Mouse (Mus musculus): ENCODE results near the gene Pif1. TPM values are rescaled to one million over a fixed set of nuclear protein-coding genes. Genes with fewer than 3 reads are reported as not detected.

Pif1 gene
- polyA plus RNA-seq, 1 experiment from 2014 or later = 16.1 TPM

DNA sequence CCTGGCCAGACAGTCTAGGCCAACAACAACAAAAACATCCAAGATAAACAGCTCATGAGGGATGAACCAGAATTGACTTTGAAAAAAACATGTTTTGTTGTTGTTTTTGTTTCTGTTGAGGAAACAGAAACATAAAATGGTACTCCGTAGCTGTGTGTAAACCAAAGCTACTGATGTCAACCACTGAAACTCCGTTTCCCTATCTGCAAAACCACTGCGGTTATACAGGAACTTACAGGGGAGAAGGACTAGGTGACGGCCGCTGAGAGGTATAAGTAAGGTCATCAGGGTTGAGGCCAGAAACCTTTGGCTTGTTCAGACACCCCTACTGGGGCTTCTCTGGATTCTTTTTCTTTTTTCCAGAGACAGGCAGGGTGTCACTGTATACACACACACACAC is 35.9 kb downstream of the Pif1 start:
- Histone ChIP-seq H3K4me1 (replicated peaks; ENCODE audit: control insufficient read depth, insufficient read depth, low read length) (no peaks in the 10 kb centered on the region), H3K9me3 (ENCODE audit: control insufficient read depth, low read length) (no peaks in the 10 kb centered on the region), H3K36me3 (ENCODE audit: control insufficient read depth, insufficient read depth, low read length) (no peaks in the 10 kb centered on the region), H3K9ac (ENCODE audit: low read length) (no peak overlapping the region), H3K4me3 (ENCODE audit: low read length) (no peak overlapping the region), H3K27ac (ENCODE audit: low read length) (no peak overlapping the region), H3K27me3 (ENCODE audit: control insufficient read depth, insufficient read depth, low read depth, low read length) (peaks cover 7% of the 10 kb centered on the region; the same call in 1 of the 2 replicates), H3K4me2 (ENCODE audit: low read depth, low read length) (no peak overlapping the region)
- no peak for ATAC-seq (ENCODE audit: low read depth)
- 82% methylated on average over 5 of the region's 5 CpGs for WGBS

- H3K9me3 ChIP-seq (ENCODE audit: control insufficient read depth, low read length) = no peaks in the 10 kb centered on the region
- H3K4me1 ChIP-seq (replicated peaks; ENCODE audit: control insufficient read depth, insufficient read depth, low read length) = peaks cover 4% of the 10 kb centered on the region; the same call in 1 of the 2 replicates
- ATAC-seq (ENCODE audit: low read depth) = no peak
- 59% methylated on average over 2 of the region's 2 CpGs for WGBS
- peaks cover 16% of the 10 kb centered on the region for H3K27me3 ChIP-seq (ENCODE audit: control insufficient read depth, insufficient read depth, low read depth, low read length)
- H3K4me3 ChIP-seq (ENCODE audit: low read length) = no peak overlapping the region
- H3K9ac ChIP-seq (ENCODE audit: low read length) = no peak overlapping the region
- H3K36me3 ChIP-seq (ENCODE audit: control insufficient read depth, insufficient read depth, low read length) = no peaks in the 10 kb centered on the region
- no peak overlapping the region for H3K4me2 ChIP-seq (ENCODE audit: low read depth, low read length)
- H3K27ac ChIP-seq (ENCODE audit: low read length) = no peak overlapping the region
These were observed 37.3 kb downstream of the Pif1 start for GRCm38 (mm10) chr9:65624266-65624665.

GRCm38 (mm10) chr9:65629025-65629766 is 42.2 kb downstream of the Pif1 start, which contains the start of gene Rbpms2:
Gene Rbpms2, plus strand, starts transcription at chr9:65629648.
- H3K4me3 ChIP-seq (ENCODE audit: low read length) = peak within 1 kb of the TSS; percentile 76
- peak within 1 kb of the TSS; percentile 73 for H3K9ac ChIP-seq (ENCODE audit: low read length)
- peaks cover 18% of the 10 kb centered on the region for H3K4me1 ChIP-seq (replicated peaks; ENCODE audit: control insufficient read depth, insufficient read depth, low read length)
- no peaks in the 10 kb centered on the region for H3K9me3 ChIP-seq (ENCODE audit: control insufficient read depth, low read length)
- no peaks in the 10 kb centered on the region for H3K36me3 ChIP-seq (ENCODE audit: control insufficient read depth, insufficient read depth, low read length)
- H3K4me2 ChIP-seq (ENCODE audit: low read depth, low read length) = peak within 1 kb of the TSS; percentile 99
- peaks cover 30% of the 10 kb centered on the region for H3K27me3 ChIP-seq (ENCODE audit: control insufficient read depth, insufficient read depth, low read depth, low read length)
- peak within 1 kb of the TSS; percentile 27; the same call in 1 of the 2 replicates for H3K27ac ChIP-seq (ENCODE audit: low read length)
- 2% methylated on average over 36 of the region's 40 CpGs for WGBS
- 0 out of 2 replicates have a peak, but pooled peaks have one; percentile 9 for ATAC-seq (ENCODE audit: low read depth)

DNA sequence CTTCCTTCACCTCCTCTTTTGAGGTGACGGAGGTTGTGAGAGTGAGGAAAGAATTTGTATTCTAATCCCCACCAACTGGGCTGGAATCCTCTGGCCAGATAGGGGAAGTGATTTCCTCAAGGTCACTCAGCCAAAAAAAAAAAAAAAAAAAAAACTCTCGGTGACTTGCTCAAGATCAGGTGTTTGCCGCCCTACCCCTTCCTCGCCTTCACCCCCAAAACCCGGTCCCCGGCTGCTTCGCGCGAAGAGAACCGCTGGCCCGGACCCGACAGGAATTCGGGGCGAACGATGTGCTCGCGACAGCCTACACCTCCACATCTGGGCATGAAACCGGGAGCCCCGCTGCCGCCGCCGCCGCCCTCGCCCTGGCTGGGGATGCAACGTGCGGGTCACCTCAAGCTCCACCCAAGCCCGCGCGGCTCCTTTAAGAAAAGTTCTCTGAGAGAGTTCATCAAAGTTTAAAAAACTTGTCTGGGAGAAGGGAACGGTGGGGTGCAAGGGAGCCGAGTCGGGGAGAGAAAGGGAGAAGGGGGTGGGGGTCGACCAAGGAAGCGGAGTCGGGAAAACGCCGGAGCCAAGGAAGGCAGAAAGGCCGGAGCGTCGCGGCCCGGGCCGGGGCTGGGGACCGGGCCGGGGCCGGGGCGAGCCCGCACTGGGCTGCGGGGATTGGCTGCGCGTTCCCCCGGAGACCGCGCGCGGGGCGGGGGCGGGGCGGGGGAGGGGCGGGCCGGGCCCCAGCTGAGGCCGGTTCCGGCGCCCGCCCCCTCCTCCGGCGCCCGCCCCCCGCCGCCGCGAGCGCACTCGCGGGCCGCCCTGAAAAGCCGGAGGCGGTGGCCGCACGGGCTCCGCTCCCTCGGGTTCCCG is 43.0 kb downstream of the Pif1 start:
- under 1% methylated on average over 48 of the region's 83 CpGs for WGBS
- H3K4me1 ChIP-seq (replicated peaks; ENCODE audit: control insufficient read depth, insufficient read depth, low read length) = peaks cover 18% of the 10 kb centered on the region
- peak overlapping the region; percentile 27; the same call in 1 of the 2 replicates for H3K27ac ChIP-seq (ENCODE audit: low read length)
- H3K4me2 ChIP-seq (ENCODE audit: low read depth, low read length) = peak overlapping the region; percentile 99
- H3K9me3 ChIP-seq (ENCODE audit: control insufficient read depth, low read length) = no peaks in the 10 kb centered on the region
- peak; percentile 95 for ATAC-seq (ENCODE audit: low read depth)
- no peaks in the 10 kb centered on the region for H3K36me3 ChIP-seq (ENCODE audit: control insufficient read depth, insufficient read depth, low read length)
- H3K9ac ChIP-seq (ENCODE audit: low read length) = peak overlapping the region; percentile 73
- peaks cover 30% of the 10 kb centered on the region for H3K27me3 ChIP-seq (ENCODE audit: control insufficient read depth, insufficient read depth, low read depth, low read length)
- H3K4me3 ChIP-seq (ENCODE audit: low read length) = peak overlapping the region; percentile 76

DNA sequence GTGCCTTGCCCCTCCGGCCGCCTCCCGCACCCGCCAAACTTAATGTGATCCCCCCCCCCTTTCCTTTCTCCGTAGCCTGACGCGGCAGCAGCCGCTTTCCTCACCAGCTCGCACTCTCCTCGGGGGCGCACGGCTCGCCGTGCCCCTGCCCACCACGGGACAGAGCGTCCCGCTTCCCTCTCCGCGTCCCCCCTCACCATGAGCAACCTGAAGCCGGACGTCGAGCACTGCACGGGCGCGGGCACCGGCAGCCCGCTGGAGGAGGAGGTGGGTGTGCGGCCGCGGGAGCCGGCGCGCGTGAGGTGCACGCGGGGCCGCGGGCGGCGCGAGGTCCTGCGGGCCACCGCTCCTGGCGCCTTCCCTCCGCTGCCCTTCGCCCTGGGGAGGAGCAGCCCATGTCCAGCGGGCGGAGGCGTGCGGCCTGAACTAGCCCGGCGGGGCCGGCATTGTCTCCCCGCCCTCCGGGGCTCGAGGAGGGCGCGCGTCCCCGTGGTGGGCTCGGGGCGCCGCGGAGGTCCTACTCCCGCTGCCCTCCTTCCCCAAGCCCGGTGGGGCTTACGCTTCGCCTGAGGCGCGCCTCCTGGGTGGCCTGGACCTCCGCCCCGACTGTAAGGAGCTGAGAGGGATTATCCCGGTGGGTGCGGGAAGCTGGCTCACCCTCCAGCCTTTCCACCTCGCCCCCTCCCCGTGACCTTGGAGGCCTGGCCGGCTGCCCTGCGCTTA is 43.8 kb downstream of the Pif1 start:
- WGBS = under 1% methylated on average over 66 of the region's 78 CpGs
- no peaks in the 10 kb centered on the region for H3K36me3 ChIP-seq (ENCODE audit: control insufficient read depth, insufficient read depth, low read length)
- H3K9ac ChIP-seq (ENCODE audit: low read length) = peak overlapping the region; percentile 73
- peak; percentile 66 for ATAC-seq (ENCODE audit: low read depth)
- H3K4me2 ChIP-seq (ENCODE audit: low read depth, low read length) = peak overlapping the region; percentile 99
- H3K27me3 ChIP-seq (ENCODE audit: control insufficient read depth, insufficient read depth, low read depth, low read length) = peaks cover 30% of the 10 kb centered on the region
- H3K27ac ChIP-seq (ENCODE audit: low read length) = peak overlapping the region; percentile 27; the same call in 1 of the 2 replicates
- peaks cover 18% of the 10 kb centered on the region for H3K4me1 ChIP-seq (replicated peaks; ENCODE audit: control insufficient read depth, insufficient read depth, low read length)
- H3K9me3 ChIP-seq (ENCODE audit: control insufficient read depth, low read length) = no peaks in the 10 kb centered on the region
- peak overlapping the region; percentile 76 for H3K4me3 ChIP-seq (ENCODE audit: low read length)

DNA sequence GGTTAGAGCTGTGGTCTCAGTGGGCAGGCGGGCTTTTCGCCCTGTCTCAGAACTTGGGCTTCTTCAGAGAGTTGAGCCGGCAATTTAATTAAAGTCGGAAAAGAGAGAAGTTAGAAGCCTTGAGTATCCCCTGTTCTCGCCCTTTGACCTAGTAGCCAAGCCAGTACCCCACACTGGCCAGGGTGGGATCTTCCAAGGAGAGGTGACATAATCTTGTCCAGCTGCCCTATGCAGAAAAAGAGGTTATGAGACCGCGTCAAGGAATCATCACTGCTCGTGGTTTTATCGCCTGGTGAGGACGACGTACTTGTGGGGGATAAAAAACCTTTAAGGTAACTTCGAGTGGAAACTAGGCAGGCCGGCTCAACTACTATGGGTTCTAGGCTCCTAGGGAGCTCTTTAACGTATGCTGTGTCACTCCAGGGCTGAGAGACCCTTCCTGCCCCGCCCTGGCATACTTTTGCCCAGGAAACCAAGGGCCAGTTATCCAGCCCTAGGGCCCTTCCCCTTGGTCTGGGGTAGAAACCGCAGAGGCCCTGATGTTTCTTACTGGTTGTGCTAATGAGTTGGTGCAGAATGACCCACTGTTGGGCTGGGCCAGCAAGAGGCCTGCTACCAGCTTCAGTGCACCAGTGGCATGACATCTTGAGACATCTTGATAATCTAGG is 44.5 kb downstream of the Pif1 start:
- Histone ChIP-seq H3K4me1 (replicated peaks; ENCODE audit: control insufficient read depth, insufficient read depth, low read length) (peaks cover 18% of the 10 kb centered on the region), H3K9me3 (ENCODE audit: control insufficient read depth, low read length) (no peaks in the 10 kb centered on the region), H3K9ac (ENCODE audit: low read length) (peak overlapping the region; percentile 73), H3K4me3 (ENCODE audit: low read length) (peak overlapping the region; percentile 76), H3K27me3 (ENCODE audit: control insufficient read depth, insufficient read depth, low read depth, low read length) (peaks cover 28% of the 10 kb centered on the region), H3K4me2 (ENCODE audit: low read depth, low read length) (peak overlapping the region; percentile 99), H3K27ac (ENCODE audit: low read length) (no peak overlapping the region), H3K36me3 (ENCODE audit: control insufficient read depth, insufficient read depth, low read length) (no peaks in the 10 kb centered on the region)
- 27% methylated on average over 16 of the region's 16 CpGs for WGBS
- ATAC-seq (ENCODE audit: low read depth) = no peak

- no peak overlapping the region for H3K4me2 ChIP-seq (ENCODE audit: low read depth, low read length)
- no peaks in the 10 kb centered on the region for H3K36me3 ChIP-seq (ENCODE audit: control insufficient read depth, insufficient read depth, low read length)
- no peak overlapping the region for H3K27ac ChIP-seq (ENCODE audit: low read length)
- peaks cover 10% of the 10 kb centered on the region for H3K27me3 ChIP-seq (ENCODE audit: control insufficient read depth, insufficient read depth, low read depth, low read length)
- H3K4me3 ChIP-seq (ENCODE audit: low read length) = no peak overlapping the region
- peaks cover 11% of the 10 kb centered on the region for H3K4me1 ChIP-seq (replicated peaks; ENCODE audit: control insufficient read depth, insufficient read depth, low read length)
- no peak overlapping the region for H3K9ac ChIP-seq (ENCODE audit: low read length)
- no peak for ATAC-seq (ENCODE audit: low read depth)
- WGBS = 75% methylated on average over 1 of the region's 1 CpGs
- no peaks in the 10 kb centered on the region for H3K9me3 ChIP-seq (ENCODE audit: control insufficient read depth, low read length)
These were observed 48.8 kb downstream of the Pif1 start for GRCm38 (mm10) chr9:65635766-65636165.

GRCm38 (mm10) chr9:65636926-65637325 is 50.0 kb downstream of the Pif1 start:
- Histone ChIP-seq H3K9me3 (ENCODE audit: control insufficient read depth, low read length) (no peaks in the 10 kb centered on the region), H3K4me1 (replicated peaks; ENCODE audit: control insufficient read depth, insufficient read depth, low read length) (peaks cover 8% of the 10 kb centered on the region; the same call in 1 of the 2 replicates), H3K27ac (ENCODE audit: low read length) (no peak overlapping the region), H3K36me3 (ENCODE audit: control insufficient read depth, insufficient read depth, low read length) (no peaks in the 10 kb centered on the region), H3K9ac (ENCODE audit: low read length) (no peak overlapping the region), H3K4me2 (ENCODE audit: low read depth, low read length) (no peak overlapping the region), H3K27me3 (ENCODE audit: control insufficient read depth, insufficient read depth, low read depth, low read length) (no peaks in the 10 kb centered on the region; the same call in 1 of the 2 replicates), H3K4me3 (ENCODE audit: low read length) (no peak overlapping the region)
- 82% methylated on average over 4 of the region's 4 CpGs for WGBS
- no peak for ATAC-seq (ENCODE audit: low read depth)
